Mouse (Mus musculus) heart, postnatal 14 days (tissue): Measurements from ENCODE around the gene Akirin2. TPM values are rescaled to one million over a fixed set of nuclear protein-coding genes. Genes with fewer than 3 reads are reported as not detected.

Experiments
- DNase-seq, 2 experiments: peaks; one replicate each; pipeline ENCODE4 v3.0.0; 2021 to 2022
- intact Hi-C: fragments of 180-260 bp; cut with DNase I; formaldehyde crosslinking; loops from one replicate; pipeline ENCODE4 v1.15.1; 2025
- total RNA-seq, 2 experiments: library from RNA; stranded (reverse); gene quantifications; 2 replicates each; pipeline ENCODE4 v1.2.3; 2021

The Akirin2 gene
- total RNA-seq, 2 experiments from 2014 or later: 55.5 to 56.6 TPM

DNA sequence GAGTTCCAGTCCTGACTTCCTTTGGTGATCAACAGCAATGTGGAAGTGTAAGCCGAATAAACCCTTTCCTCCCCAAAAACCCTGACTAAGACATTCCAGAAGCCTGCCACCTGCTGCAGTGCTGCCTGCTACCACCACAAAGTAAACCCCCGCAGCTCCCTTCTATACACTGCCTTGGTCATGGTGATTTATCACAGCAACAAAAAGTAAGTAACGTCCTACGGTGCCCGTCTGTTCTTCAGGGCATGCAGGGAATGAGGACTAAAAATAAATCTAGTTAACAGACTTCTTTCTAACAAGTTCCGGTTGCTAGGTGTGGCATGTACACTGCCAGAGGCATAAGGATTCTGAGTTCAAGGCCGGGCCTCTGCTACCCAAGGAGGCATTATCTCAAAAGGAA, 31.3 kb downstream of the Akirin2 start:
- intact Hi-C loops: no loop called here
- DNase-seq: no peak

GRCm38 (mm10) chr4:34582476-34582875, 31.7 kb downstream of the Akirin2 start:
- intact Hi-C loops: no loop called here
- no peak for DNase-seq

- intact Hi-C loops: no loop called here
- peak in 1 of 2 experiments; percentile 6 for DNase-seq
Measured at GRCm38 (mm10) chr4:34583427-34583826, 32.7 kb downstream of the Akirin2 start.

GRCm38 (mm10) chr4:34584871-34585607, 34.3 kb downstream of the Akirin2 start:
- intact Hi-C loops: no loop called here
- no peak for DNase-seq

DNA sequence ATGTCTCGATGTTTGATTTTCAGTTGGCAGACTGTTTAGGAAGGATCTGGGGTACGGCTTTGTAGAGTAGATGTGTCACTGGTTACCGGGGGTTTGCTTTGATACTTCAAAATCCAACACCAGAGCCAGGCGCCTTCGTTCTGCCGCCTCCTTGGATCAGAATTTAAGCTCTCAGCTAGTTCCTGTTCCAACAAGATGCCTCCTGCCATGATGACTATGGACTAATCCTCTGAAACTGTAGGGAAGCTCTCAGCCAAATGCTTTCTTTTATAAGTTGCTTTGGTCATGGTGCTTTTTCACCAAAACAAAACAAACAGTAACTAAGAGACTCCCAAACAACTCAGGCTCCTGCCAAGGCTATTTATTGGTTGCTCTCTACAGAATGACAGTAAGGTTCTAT, 52.4 kb downstream of the Akirin2 start:
- no peak for DNase-seq
- intact Hi-C loops: no loop called here

DNA sequence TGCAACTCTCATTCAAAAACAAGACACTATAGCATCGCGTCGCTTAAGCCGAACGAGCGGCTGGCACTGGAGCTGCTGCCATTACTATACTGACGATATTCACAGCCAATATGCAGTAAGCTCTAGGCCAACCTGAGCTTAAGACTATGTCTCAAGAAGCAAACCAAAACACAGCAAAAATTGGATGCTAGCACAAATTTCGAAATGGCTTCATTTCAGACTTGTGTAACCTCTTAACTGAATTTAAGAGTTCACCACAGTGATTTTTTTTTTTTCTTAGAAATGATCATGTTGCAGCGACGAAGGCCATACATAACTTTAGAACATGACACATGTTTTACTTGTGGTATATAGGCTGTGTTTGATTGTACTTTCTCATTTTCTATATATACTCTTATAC, 55.9 kb downstream of the Akirin2 start:
- intact Hi-C loops: no loop called here
- no peak for DNase-seq

DNA sequence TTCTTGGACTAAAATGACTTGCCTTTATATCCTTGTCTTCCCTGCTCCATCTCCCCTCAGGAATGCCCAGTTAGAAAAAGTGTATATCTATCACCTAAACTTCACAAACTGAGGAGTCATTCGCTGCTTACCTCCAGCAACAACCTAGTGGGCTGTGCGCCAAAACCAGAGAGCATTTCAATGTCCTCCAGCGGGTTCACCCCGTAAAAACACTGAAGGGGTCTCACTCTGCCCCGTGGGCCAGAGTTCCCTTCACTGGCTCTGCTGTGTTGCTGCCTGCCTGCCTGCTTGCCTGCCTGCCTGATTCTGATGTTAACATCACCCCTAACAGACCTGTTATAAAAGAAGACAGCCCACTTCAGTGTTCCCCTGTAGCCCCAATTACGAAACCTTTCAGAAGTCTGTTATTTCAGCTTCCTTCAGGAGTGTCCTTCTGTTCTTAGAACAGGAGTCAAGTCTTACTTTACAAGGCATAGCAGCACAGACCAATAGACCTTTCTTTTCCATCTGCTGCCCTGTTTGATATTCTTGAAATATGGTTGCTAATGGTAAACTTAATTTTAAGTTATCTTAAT, 62.9 kb downstream of the Akirin2 start:
- DNase-seq: no peak
- intact Hi-C loops: loop anchor here (10.0 kb wide), 1 partner anchor 1219 kb away; no protein-coding TSS in a partner anchor

GRCm38 (mm10) chr4:34614630-34615094, 63.9 kb downstream of the Akirin2 start, which contains the start of the genes Orc3 and Rars2:
Gene Orc3, minus strand, starts transcription at chr4:34614944.
Gene Rars2, plus strand, starts transcription at chr4:34614957.
- intact Hi-C loops: loop anchor here (10.0 kb wide), 1 partner anchor 1220 kb away; no protein-coding TSS in a partner anchor
- DNase-seq: peak; percentile 92 to 95

GRCm38 (mm10) chr4:34615303-34615702, 64.6 kb downstream of the Akirin2 start:
- intact Hi-C loops: loop anchor here (10.0 kb wide), 1 partner anchor 1221 kb away; no protein-coding TSS in a partner anchor
- peak in 1 of 2 experiments; percentile 2 for DNase-seq

GRCm38 (mm10) chr4:34616146-34616545, 65.4 kb downstream of the Akirin2 start:
- intact Hi-C loops: loop anchor here (10.0 kb wide), 1 partner anchor 1221 kb away; no protein-coding TSS in a partner anchor
- DNase-seq: no peak

Other genes with a start within 250 kb of the Akirin2 start
- gene Orc3, start 64.0 kb downstream of the Akirin2 start, total RNA-seq: 10 to 100 TPM; 38.4 to 39.7 TPM
- gene Rars2, start 64.0 kb downstream of the Akirin2 start, total RNA-seq: 10 to 100 TPM; 30.9 to 31.1 TPM
- gene Slc35a1, start 136.5 kb downstream of the Akirin2 start, total RNA-seq: 10 to 100 TPM; 14.7 to 18.5 TPM
- gene Cfap206, start 179.3 kb downstream of the Akirin2 start, total RNA-seq: under 1 TPM; 0.17 to 0.79 TPM
- not detected for gene Gm136, start 205.3 kb downstream of the Akirin2 start, total RNA-seq
- 10 to 100 TPM; 43.9 to 48.8 TPM for gene Smim8, start 227.5 kb downstream of the Akirin2 start, total RNA-seq